Mouse (Mus musculus) stomach, embryonic 14.5 days (tissue): ENCODE measurements around the gene Pdcd4. TPM values are rescaled to one million over a fixed set of nuclear protein-coding genes. Genes with fewer than 3 reads are reported as not detected.
A peak's percentile ranks its signal among the peaks of the same experiment; 100 is the strongest.
"Not testable (repeated sequence)": the region's sequence is repeated elsewhere in the genome, so short reads cannot be mapped to it uniquely, and the experiment has no call there.

Experiments used
- ATAC-seq: fragments of 200-750 bp; cut with Nextera tagmentation; 2 replicates; pipeline ENCODE4 v1.8.0; 2017; ENCODE audit warnings: low read depth, moderate TSS enrichment; ENCODE audit not compliant: insufficient number of reproducible peaks, insufficient read depth, low FRiP score
- H3K27ac ChIP-seq: fragments of 300-500 bp; sonication (generic); 2 replicates; pipeline ENCODE4 v1.5.1; 2014; ENCODE audit warnings: mild to moderate bottlenecking, low read length, moderate library complexity, mixed read lengths
- H3K27me3 ChIP-seq: fragments of 300-500 bp; sonication (generic); 2 replicates; pipeline ENCODE4 v1.6.1; 2014; ENCODE audit warnings: low read length, control low read depth, mixed read lengths; ENCODE audit not compliant: control insufficient read depth, insufficient read depth
- H3K36me3 ChIP-seq: fragments of 300-500 bp; sonication (generic); 2 replicates; pipeline ENCODE4 v1.6.1; 2014; ENCODE audit warnings: mild to moderate bottlenecking, control low read depth, low read length, moderate library complexity, mixed read lengths; ENCODE audit not compliant: control insufficient read depth, insufficient read depth
- H3K4me1 ChIP-seq: fragments of 300-500 bp; sonication (generic); 2 replicates; pipeline ENCODE4 v1.6.1; 2014; ENCODE audit warnings: low read length, control low read depth, mixed read lengths; ENCODE audit not compliant: control insufficient read depth, insufficient read depth
- H3K4me2 ChIP-seq: fragments of 300-500 bp; sonication (generic); replicated peaks from 2 replicates; pipeline ENCODE4 v1.6.1; 2014; ENCODE audit warnings: low read depth, low read length, control low read depth
- H3K4me3 ChIP-seq: fragments of 300-500 bp; sonication (generic); 2 replicates; pipeline ENCODE4 v1.5.1; 2014; ENCODE audit warnings: low read depth, low read length, control low read depth
- H3K9ac ChIP-seq: fragments of 300-500 bp; sonication (generic); replicated peaks from 2 replicates; pipeline ENCODE4 v1.6.1; 2014; ENCODE audit warnings: low read depth, mild to moderate bottlenecking, control low read depth, low read length, moderate library complexity, mixed read lengths
- H3K9me3 ChIP-seq: fragments of 300-500 bp; sonication (generic); 2 replicates; pipeline ENCODE4 v1.6.1; 2016; ENCODE audit warnings: low read depth, low read length, control low read depth; ENCODE audit not compliant: control insufficient read depth
- WGBS: fragments of 180-500 bp; shearing (Covaris S2); extraction: QIAGEN DNeasy Blood & Tissue Kit; methylation state at CpG from one replicate; pipeline ENCODE4 v1.1.7; 2014; 5-methylcytosine and 5-hydroxymethylcytosine counted together
- polyA plus RNA-seq: library from polyadenylated mRNA; unstranded; fragments of >200 nt; fragmentation: Nextera tagmentation; extraction: Ambion mirVana; gene quantifications from 2 replicates; pipeline ENCODE4 v1.2.1, GENCODE M21; 2014

Gene Pdcd4
- polyA plus RNA-seq, 1 experiment from 2014 or later = 123 TPM

- 69% methylated on average over 4 of the region's 4 CpGs for WGBS
- peaks cover 6% of the 10 kb centered on the region; the same call in 1 of the 2 replicates for H3K4me1 ChIP-seq
- H3K36me3 ChIP-seq = peaks cover 2% of the 10 kb centered on the region; the same call in 1 of the 2 replicates
- H3K27me3 ChIP-seq = no peaks in the 10 kb centered on the region
- H3K9ac ChIP-seq = no peak overlapping the region
- no peak overlapping the region for H3K4me2 ChIP-seq
- no peak overlapping the region for H3K4me3 ChIP-seq
- no peak overlapping the region for H3K27ac ChIP-seq
- ATAC-seq = no peak
- no peaks in the 10 kb centered on the region for H3K9me3 ChIP-seq
These were observed 49.1 kb downstream of the Pdcd4 start for GRCm38 (mm10) chr19:53941139-53941538.

GRCm38 (mm10) chr19:53942342-53942741 is 50.3 kb downstream of the Pdcd4 start:
- Histone ChIP-seq H3K9ac (no peak overlapping the region), H3K9me3 (no peaks in the 10 kb centered on the region), H3K4me1 (peaks cover 8% of the 10 kb centered on the region; the same call in 1 of the 2 replicates), H3K27me3 (no peaks in the 10 kb centered on the region), H3K4me3 (no peak overlapping the region), H3K36me3 (peaks cover 2% of the 10 kb centered on the region; the same call in 1 of the 2 replicates), H3K4me2 (no peak overlapping the region), H3K27ac (no peak overlapping the region)
- 87% methylated on average over 2 of the region's 2 CpGs for WGBS
- ATAC-seq = no peak

GRCm38 (mm10) chr19:53943802-53944785 is 52.1 kb downstream of the Pdcd4 start, which contains the start of the genes Shoc2 and Bbip1:
Gene Shoc2 (plus strand): TSS chr19:53944306.
Gene Bbip1 (minus strand): TSS chr19:53944627.
- WGBS = under 1% methylated on average over 62 of the region's 62 CpGs
- ATAC-seq = peak; percentile 92
- no peaks in the 10 kb centered on the region for H3K27me3 ChIP-seq
- H3K9me3 ChIP-seq = no peaks in the 10 kb centered on the region
- peak within 1 kb of the TSS; percentile 58 for H3K4me2 ChIP-seq
- peak within 1 kb of the TSS; percentile 79 for H3K4me3 ChIP-seq
- peaks cover 12% of the 10 kb centered on the region; the same call in 1 of the 2 replicates for H3K4me1 ChIP-seq
- H3K27ac ChIP-seq = peak within 1 kb of the TSS; percentile 98
- no peaks in the 10 kb centered on the region; the same call in 1 of the 2 replicates for H3K36me3 ChIP-seq
- H3K9ac ChIP-seq = peak within 1 kb of the TSS; percentile 93

GRCm38 (mm10) chr19:53944786-53945169 is 52.7 kb downstream of the Pdcd4 start:
- ATAC-seq = no peak; the same call in 1 of the 2 replicates
- Histone ChIP-seq H3K9ac (peak overlapping the region; percentile 93), H3K9me3 (no peaks in the 10 kb centered on the region), H3K27ac (peak overlapping the region; percentile 98), H3K4me1 (peaks cover 12% of the 10 kb centered on the region; the same call in 1 of the 2 replicates), H3K4me3 (peak overlapping the region; percentile 79), H3K4me2 (peak overlapping the region; percentile 58; the same call in 1 of the 2 replicates), H3K36me3 (no peaks in the 10 kb centered on the region; the same call in 1 of the 2 replicates), H3K27me3 (no peaks in the 10 kb centered on the region)
- under 1% methylated on average over 25 of the region's 47 CpGs for WGBS

- Histone ChIP-seq H3K4me1 (peaks cover 12% of the 10 kb centered on the region; the same call in 1 of the 2 replicates), H3K36me3 (no peaks in the 10 kb centered on the region; the same call in 1 of the 2 replicates), H3K4me3 (peak overlapping the region; percentile 79), H3K27me3 (no peaks in the 10 kb centered on the region), H3K9me3 (no peaks in the 10 kb centered on the region), H3K4me2 (peak overlapping the region; percentile 58), H3K27ac (peak overlapping the region; percentile 98), H3K9ac (peak overlapping the region; percentile 93)
- peak; percentile 14 for ATAC-seq
- 1% methylated on average over 50 of the region's 69 CpGs for WGBS
These were observed 53.4 kb downstream of the Pdcd4 start for GRCm38 (mm10) chr19:53945171-53946042.

DNA sequence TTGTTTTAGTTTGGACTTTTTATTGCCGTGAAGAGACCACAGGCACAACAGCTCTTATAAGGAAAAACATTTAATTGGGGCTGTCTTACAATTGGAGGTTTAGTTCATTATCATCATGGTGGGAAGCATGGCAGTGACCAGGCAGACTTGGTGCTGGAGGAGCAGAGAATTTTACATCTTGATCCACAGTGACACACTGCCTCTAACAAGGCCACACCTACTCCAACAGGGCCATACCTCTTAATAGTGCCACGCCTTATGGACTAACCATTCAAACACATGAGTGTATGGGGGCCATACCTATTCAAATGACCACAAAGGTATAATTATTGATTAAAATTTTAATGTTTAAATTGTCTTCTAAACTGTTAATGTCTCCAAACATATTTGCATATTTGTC is 65.5 kb downstream of the Pdcd4 start:
- no peaks in the 10 kb centered on the region for H3K36me3 ChIP-seq
- no peak for ATAC-seq
- 91% methylated on average over 2 of the region's 2 CpGs for WGBS
- no peak overlapping the region for H3K4me3 ChIP-seq
- no peak overlapping the region for H3K9ac ChIP-seq
- no peak overlapping the region for H3K27ac ChIP-seq
- H3K4me2 ChIP-seq = no peak overlapping the region
- 0 out of 2 replicates have a peak, but pooled peaks cover 2% of the 10 kb centered on the region for H3K4me1 ChIP-seq
- no peaks in the 10 kb centered on the region for H3K27me3 ChIP-seq
- no peaks in the 10 kb centered on the region for H3K9me3 ChIP-seq

GRCm38 (mm10) chr19:53962511-53962910 is 70.5 kb downstream of the Pdcd4 start:
- Histone ChIP-seq H3K36me3 (no peaks in the 10 kb centered on the region), H3K27ac (no peak overlapping the region), H3K9ac (no peak overlapping the region), H3K4me3 (no peak overlapping the region), H3K27me3 (no peaks in the 10 kb centered on the region), H3K4me2 (no peak overlapping the region), H3K4me1 (no peaks in the 10 kb centered on the region), H3K9me3 (no peaks in the 10 kb centered on the region)
- ATAC-seq = no peak
- 86% methylated on average over 4 of the region's 4 CpGs for WGBS

GRCm38 (mm10) chr19:53964347-53964746 is 72.3 kb downstream of the Pdcd4 start:
- 91% methylated on average over 3 of the region's 3 CpGs for WGBS

More at GRCm38 (mm10) chr19:53964347-53964746, 72.3 kb downstream of the Pdcd4 start:
- not testable (repeated sequence) for H3K4me1 ChIP-seq, H3K4me3 ChIP-seq, H3K36me3 ChIP-seq, H3K9ac ChIP-seq, H3K9me3 ChIP-seq, H3K27me3 ChIP-seq, H3K4me2 ChIP-seq, H3K27ac ChIP-seq, ATAC-seq
